Mouse (Mus musculus): ENCODE results near the gene Slc17a2. TPM values are rescaled to one million over a fixed set of nuclear protein-coding genes. Genes with fewer than 3 reads are reported as not detected.
"Not testable (repeated sequence)": the region's sequence is repeated elsewhere in the genome, so short reads cannot be mapped to it uniquely, and the experiment has no call there.

Gene Slc17a2
- polyA plus RNA-seq, 2 experiments: 0.01 TPM; not detected in 1

DNA sequence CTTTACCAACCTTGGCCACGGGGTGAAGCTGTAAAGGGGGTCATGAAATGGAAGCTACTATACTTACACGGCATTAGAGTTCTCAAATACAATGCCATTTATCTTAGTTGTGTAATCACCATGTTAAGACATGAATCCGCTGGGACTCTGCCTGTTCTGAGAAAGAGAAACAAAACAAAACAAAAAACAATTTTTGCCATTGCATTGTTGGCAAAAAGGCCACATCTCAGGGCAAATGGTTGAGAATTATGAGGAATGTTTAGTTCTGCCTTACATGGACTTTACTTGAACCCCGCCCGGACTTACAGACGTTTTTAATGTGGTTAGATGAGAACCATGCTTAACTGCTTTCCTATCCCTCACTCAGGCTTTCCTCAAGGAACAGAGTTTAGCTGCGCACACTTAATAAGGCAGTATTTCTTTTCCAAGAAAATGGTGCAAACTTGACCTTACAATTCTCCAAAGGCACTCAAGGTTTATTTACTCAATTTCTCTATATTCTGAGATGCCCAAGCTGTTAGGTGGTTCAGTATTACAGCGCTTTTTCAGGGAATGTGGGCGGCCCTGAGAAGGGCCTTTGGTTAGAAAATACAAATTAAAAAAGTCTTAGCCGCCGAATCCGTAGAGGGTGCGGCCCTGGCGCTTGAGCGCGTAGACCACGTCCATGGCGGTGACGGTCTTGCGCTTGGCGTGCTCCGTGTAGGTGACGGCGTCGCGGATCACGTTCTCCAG is 46.4 kb upstream of the Slc17a2 start:
- no peak for TF ChIP-seq POLR2A (IDR thresholded peaks at IDR 0.05; ENCODE audit: borderline replicate concordance, extremely low read depth, insufficient read depth, insufficient read length)
- Histone ChIP-seq H3K27me3 (ENCODE audit: control insufficient read depth, insufficient read depth, low read length) (no peaks in the 10 kb centered on the region), H3K4me3 (replicated peaks; ENCODE audit: low read length) (peak overlapping the region; percentile 52), H3K9ac (ENCODE audit: low read depth, low read length, severe bottlenecking) (peak overlapping the region; percentile 51), H3K4me2 (replicated peaks; ENCODE audit: low read depth, low read length, severe bottlenecking) (peak overlapping the region; percentile 85), H3K9me3 (ENCODE audit: control insufficient read depth, low read length) (no peaks in the 10 kb centered on the region), H3K36me3 (ENCODE audit: control insufficient read depth, insufficient read depth, low read length) (no peaks in the 10 kb centered on the region), H3K27ac (replicated peaks; ENCODE audit: low read depth, low read length) (peak overlapping the region; percentile 94), H3K4me1 (ENCODE audit: control insufficient read depth, insufficient read depth, low read length) (peaks cover 24% of the 10 kb centered on the region)
- 1% methylated on average over 21 of the region's 27 CpGs for WGBS
- 0 out of 2 replicates have a peak, but pooled peaks have one; percentile 0 for ATAC-seq (ENCODE audit: low FRiP score, low read depth)
- peak; percentile 49 for DNase-seq (ENCODE audit: low spot score)

DNA sequence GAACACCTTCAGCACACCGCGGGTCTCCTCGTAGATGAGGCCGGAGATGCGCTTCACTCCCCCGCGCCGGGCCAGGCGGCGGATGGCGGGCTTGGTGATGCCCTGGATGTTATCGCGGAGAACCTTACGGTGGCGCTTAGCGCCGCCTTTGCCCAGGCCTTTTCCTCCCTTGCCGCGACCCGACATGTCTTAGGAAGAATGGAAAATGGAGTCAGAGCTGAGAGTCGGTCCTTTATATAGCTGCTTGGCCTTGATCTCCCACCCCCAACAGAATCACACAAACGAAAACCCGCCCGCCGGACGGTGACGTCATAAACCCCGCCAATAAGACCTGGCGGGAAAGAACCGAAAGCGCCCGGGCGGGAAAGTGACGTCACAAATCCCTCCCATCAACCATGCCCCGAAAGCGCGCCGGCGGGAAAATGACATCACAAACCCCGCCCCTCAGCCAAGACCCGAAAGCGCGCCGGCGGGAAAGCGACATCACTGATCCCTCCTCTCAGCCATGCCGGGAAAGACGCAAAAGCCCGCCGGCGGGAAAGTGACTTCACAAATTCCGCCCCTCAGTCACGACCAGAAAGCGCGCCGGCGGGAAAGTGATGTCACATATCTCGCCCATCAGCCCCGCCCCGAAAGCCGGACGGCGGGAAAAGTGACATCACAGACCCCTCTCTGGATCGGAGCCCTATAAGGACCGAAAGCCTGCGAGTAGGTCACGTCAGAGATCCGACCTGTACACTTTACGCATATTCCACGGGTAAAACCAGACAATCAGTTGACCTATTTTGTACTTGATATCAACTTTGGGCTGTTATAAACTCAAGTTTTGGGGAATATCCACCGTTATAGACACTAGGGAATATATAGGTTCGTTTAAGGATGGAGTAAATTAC is 45.6 kb upstream of the Slc17a2 start, which contains the start of gene Hist1h4a:
Gene Hist1h4a (minus strand): TSS at position 259 of the 893 bp plus-strand sequence.
- no peaks in the 10 kb centered on the region for H3K9me3 ChIP-seq (ENCODE audit: control insufficient read depth, low read length)
- peak within 1 kb of the TSS; percentile 85 for H3K4me2 ChIP-seq (replicated peaks; ENCODE audit: low read depth, low read length, severe bottlenecking)
- H3K27ac ChIP-seq (replicated peaks; ENCODE audit: low read depth, low read length): peak within 1 kb of the TSS; percentile 94
- H3K4me3 ChIP-seq (replicated peaks; ENCODE audit: low read length): peak within 1 kb of the TSS; percentile 52
- H3K4me1 ChIP-seq (ENCODE audit: control insufficient read depth, insufficient read depth, low read length): peaks cover 24% of the 10 kb centered on the region
- H3K27me3 ChIP-seq (ENCODE audit: control insufficient read depth, insufficient read depth, low read length): no peaks in the 10 kb centered on the region
- peak; percentile 98; the same call in 1 of the 2 replicates for TF ChIP-seq POLR2A (IDR thresholded peaks at IDR 0.05; ENCODE audit: borderline replicate concordance, extremely low read depth, insufficient read depth, insufficient read length)
- WGBS: under 1% methylated on average over 54 of the region's 72 CpGs
- H3K9ac ChIP-seq (ENCODE audit: low read depth, low read length, severe bottlenecking): peak within 1 kb of the TSS; percentile 64
- no peaks in the 10 kb centered on the region for H3K36me3 ChIP-seq (ENCODE audit: control insufficient read depth, insufficient read depth, low read length)
- DNase-seq (ENCODE audit: low spot score): peak; percentile 99
- peak; percentile 78 for ATAC-seq (ENCODE audit: low FRiP score, low read depth)

DNA sequence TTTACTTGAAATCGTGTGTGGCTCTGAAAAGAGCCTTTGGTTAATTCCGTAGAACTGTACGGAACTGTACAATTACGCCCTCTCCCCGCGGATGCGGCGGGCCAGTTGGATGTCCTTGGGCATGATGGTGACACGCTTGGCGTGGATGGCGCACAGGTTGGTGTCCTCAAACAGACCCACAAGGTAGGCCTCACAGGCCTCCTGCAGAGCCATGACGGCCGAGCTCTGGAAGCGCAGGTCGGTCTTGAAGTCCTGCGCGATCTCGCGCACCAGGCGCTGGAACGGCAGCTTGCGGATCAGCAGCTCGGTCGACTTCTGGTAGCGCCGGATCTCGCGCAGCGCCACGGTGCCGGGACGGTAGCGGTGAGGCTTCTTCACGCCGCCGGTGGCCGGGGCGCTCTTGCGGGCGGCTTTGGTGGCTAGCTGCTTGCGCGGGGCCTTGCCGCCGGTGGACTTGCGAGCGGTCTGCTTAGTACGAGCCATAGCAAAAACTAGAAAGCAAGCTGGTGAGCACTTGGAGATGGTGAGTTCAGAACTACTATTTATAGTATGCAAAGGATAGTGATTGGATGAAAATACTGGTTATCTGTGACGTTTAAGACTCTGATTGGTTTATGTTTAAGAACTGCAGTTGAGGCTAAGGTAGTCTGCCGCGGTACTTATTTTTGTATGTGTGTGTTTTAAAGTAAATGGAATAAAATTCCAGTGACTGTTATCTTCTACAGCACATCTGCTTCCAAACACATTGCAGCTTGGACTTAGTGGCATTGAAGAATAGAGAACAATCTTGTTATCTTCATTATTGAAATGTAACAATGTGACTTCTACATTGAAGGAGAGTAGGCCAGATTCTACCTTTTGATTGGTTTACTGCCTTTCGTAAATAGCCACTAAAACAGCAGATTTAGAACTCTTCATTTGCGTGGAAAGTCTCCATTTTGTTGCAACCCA is 44.6 kb upstream of the Slc17a2 start, which contains the start of gene Hist1h3a:
Gene Hist1h3a (minus strand): TSS at position 516 of the 951 bp plus-strand sequence.
- WGBS: under 1% methylated on average over 25 of the region's 52 CpGs
- DNase-seq (ENCODE audit: low spot score) (peak; percentile 96), ATAC-seq (ENCODE audit: low FRiP score, low read depth) (peak; percentile 78)
- H3K36me3 ChIP-seq (ENCODE audit: control insufficient read depth, insufficient read depth, low read length); H3K9me3 ChIP-seq (ENCODE audit: control insufficient read depth, low read length); H3K27me3 ChIP-seq (ENCODE audit: control insufficient read depth, insufficient read depth, low read length): not testable (repeated sequence)
- Histone ChIP-seq H3K9ac (ENCODE audit: low read depth, low read length, severe bottlenecking) (peak within 1 kb of the TSS; percentile 64), H3K27ac (replicated peaks; ENCODE audit: low read depth, low read length) (peak within 1 kb of the TSS; percentile 94), H3K4me3 (replicated peaks; ENCODE audit: low read length) (peak within 1 kb of the TSS; percentile 52), H3K4me1 (ENCODE audit: control insufficient read depth, insufficient read depth, low read length) (peaks cover 24% of the 10 kb centered on the region), H3K4me2 (replicated peaks; ENCODE audit: low read depth, low read length, severe bottlenecking) (peak within 1 kb of the TSS; percentile 85)
- TF ChIP-seq POLR2A (IDR thresholded peaks at IDR 0.05; ENCODE audit: borderline replicate concordance, extremely low read depth, insufficient read depth, insufficient read length): peak; percentile 89; the same call in 1 of the 2 replicates

DNA sequence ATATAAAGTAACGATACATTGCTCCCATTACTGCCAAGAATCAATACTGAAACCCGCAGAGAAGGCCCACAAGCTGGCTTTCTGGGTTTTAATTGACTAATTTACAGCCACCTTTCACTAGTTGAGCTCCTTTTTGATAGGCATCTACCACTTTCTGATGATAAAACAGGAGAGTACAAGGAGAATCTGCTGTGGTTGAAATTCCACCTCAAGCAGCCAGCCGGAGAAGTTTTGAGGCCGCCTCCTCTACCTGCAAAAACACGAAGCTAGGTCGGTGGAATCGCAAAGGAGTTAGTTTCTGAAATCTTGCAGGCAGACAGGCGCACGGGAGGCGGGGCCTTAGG is 43.6 kb upstream of the Slc17a2 start:
- peak overlapping the region; percentile 52 for H3K4me3 ChIP-seq (replicated peaks; ENCODE audit: low read length)
- H3K27me3 ChIP-seq (ENCODE audit: control insufficient read depth, insufficient read depth, low read length): no peaks in the 10 kb centered on the region
- under 1% methylated on average over 10 of the region's 10 CpGs for WGBS
- DNase-seq (ENCODE audit: low spot score) (no peak), ATAC-seq (ENCODE audit: low FRiP score, low read depth) (no peak)
- H3K4me1 ChIP-seq (ENCODE audit: control insufficient read depth, insufficient read depth, low read length): peaks cover 20% of the 10 kb centered on the region
- peak overlapping the region; percentile 44 for H3K9ac ChIP-seq (ENCODE audit: low read depth, low read length, severe bottlenecking)
- H3K9me3 ChIP-seq (ENCODE audit: control insufficient read depth, low read length): no peaks in the 10 kb centered on the region
- H3K27ac ChIP-seq (replicated peaks; ENCODE audit: low read depth, low read length): peak overlapping the region; percentile 94
- TF ChIP-seq POLR2A (IDR thresholded peaks at IDR 0.05; ENCODE audit: borderline replicate concordance, extremely low read depth, insufficient read depth, insufficient read length): no peak
- peak overlapping the region; percentile 85 for H3K4me2 ChIP-seq (replicated peaks; ENCODE audit: low read depth, low read length, severe bottlenecking)
- H3K36me3 ChIP-seq (ENCODE audit: control insufficient read depth, insufficient read depth, low read length): no peaks in the 10 kb centered on the region
